Mouse (Mus musculus) forebrain, embryonic 11.5 days (tissue): Measurements from ENCODE around the gene Arhgap10. TPM values are rescaled to one million over a fixed set of nuclear protein-coding genes. Genes with fewer than 3 reads are reported as not detected.

Source experiments
- ATAC-seq: fragments of 200-750 bp; cut with Nextera tagmentation; replicated peaks from 2 replicates; pipeline ENCODE4 v1.8.0; 2017; ENCODE audit warnings: moderate TSS enrichment; ENCODE audit not compliant: low FRiP score
- DNase-seq: peaks from one replicate; pipeline ENCODE4 v3.0.0-alpha.2; 2017; ENCODE audit warnings: low spot score
- H3K27ac ChIP-seq: fragments of 300-500 bp; sonication (generic); 2 replicates; pipeline ENCODE4 v1.5.1; 2014; ENCODE audit warnings: low read depth, low read length
- H3K27me3 ChIP-seq: fragments of 300-500 bp; sonication (generic); 2 replicates; pipeline ENCODE4 v1.6.1; 2014; ENCODE audit warnings: mild to moderate bottlenecking, low read length, mixed read lengths; ENCODE audit not compliant: control insufficient read depth, insufficient read depth
- H3K36me3 ChIP-seq: fragments of 300-500 bp; sonication (generic); 2 replicates; pipeline ENCODE4 v1.6.1; 2014; ENCODE audit warnings: mild to moderate bottlenecking, low read length, moderate library complexity, mixed read lengths; ENCODE audit not compliant: control insufficient read depth, insufficient read depth
- H3K4me1 ChIP-seq: fragments of 300-500 bp; sonication (generic); replicated peaks from 2 replicates; pipeline ENCODE4 v1.6.1; 2014; ENCODE audit warnings: low read length, mixed read lengths; ENCODE audit not compliant: control insufficient read depth, insufficient read depth
- H3K4me2 ChIP-seq: fragments of 300-500 bp; sonication (generic); 2 replicates; pipeline ENCODE4 v1.6.1; 2014; ENCODE audit warnings: low read depth, mild to moderate bottlenecking, low read length, moderate library complexity, mixed read lengths; ENCODE audit not compliant: severe bottlenecking
- H3K4me3 ChIP-seq: fragments of 300-500 bp; sonication (generic); 2 replicates; pipeline ENCODE4 v1.5.1; 2014; ENCODE audit warnings: low read depth, low read length
- H3K9ac ChIP-seq: fragments of 300-500 bp; sonication (generic); 2 replicates; pipeline ENCODE4 v1.6.1; 2014; ENCODE audit warnings: low read length
- H3K9me3 ChIP-seq: fragments of 300-500 bp; sonication (generic); 2 replicates; pipeline ENCODE4 v1.6.1; 2016; ENCODE audit warnings: low read length, mixed read lengths; ENCODE audit not compliant: control insufficient read depth
- WGBS: fragments of 180-500 bp; shearing (Covaris S2); extraction: QIAGEN DNeasy Blood & Tissue Kit; methylation state at CpG from one replicate; pipeline ENCODE4 v1.1.7; 2014; 5-methylcytosine and 5-hydroxymethylcytosine counted together
- polyA plus RNA-seq: library from polyadenylated mRNA; unstranded; fragments of >200 nt; fragmentation: Nextera tagmentation; extraction: Ambion mirVana; gene quantifications from 2 replicates; pipeline ENCODE4 v1.2.1, GENCODE M21; 2014

The Arhgap10 gene
- 12.2 and 15.4 TPM in 2 replicates for polyA plus RNA-seq

DNA sequence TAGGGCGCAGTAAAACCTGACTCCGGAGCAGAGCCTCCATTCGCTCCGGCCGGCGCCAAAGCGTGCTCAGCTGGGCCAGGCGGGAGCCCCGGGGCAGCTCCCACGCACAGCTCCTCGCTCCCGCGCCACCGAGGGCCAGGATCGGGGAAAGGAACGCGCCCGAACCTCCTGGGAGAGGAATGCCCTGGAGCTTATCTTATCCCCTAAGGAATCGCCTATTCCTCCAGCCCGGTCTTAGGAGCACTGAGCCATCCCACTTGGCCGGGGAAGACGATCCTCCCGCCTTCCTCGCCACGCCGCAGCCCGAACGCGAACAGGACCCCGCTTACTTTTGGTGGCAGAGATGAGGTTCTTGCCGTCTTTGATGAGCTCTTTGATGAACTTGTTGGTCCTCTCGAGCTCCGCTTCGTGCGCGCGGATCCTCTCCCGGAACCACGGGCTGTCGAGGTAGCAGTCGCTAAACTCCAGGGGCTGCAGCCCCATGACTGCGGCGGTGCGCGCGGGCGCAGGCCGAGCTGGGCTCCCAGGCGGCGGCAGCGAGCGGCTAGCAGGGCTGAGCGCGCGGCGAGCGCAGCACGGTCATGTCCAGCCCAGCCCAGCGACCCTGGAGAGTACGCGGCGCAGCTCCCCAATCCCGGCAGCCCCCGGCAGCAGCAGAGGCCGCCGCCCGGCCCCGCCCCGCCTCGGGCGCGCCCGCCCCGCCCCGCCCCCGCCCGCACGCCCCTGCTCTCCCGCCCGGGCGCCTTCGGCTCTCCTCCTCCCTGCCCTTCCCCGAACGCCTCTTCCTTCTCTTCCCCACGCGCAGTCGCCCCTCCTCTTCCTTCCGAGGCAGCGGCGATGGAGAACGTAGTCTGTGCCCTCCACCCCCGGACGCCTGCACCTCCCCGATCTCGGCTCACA, at the start of gene Arhgap10:
Gene Arhgap10, minus strand, starts transcription at position 653 of the 900 bp plus-strand sequence.
- H3K4me1 ChIP-seq, result 0 out of 2 replicates have a peak, but pooled peaks cover 2% of the 10 kb centered on the region
- under 1% methylated on average over 67 of the region's 95 CpGs for WGBS

DNA sequence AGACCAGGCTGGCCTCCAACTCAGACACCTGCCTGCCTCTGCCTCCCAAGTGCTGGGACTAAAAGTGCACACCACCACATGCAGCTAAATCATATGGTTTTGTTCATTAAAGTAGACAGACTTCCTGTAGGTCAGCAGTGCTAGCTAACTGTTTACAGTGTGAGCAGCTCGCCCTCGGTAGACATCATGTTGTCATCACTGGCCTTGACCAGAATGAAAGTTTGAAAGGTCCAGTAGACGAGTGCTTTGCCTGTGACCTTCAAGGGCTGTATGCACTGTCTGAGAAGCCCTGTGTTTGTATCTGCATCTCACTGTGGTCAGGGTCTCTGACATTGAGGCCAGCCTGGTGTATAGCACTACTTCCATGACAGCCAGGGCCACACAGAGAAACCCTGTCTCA, 43.7 kb upstream of the Arhgap10 start:
- H3K27me3 ChIP-seq, result no peaks in the 10 kb centered on the region
- ATAC-seq, result no peak
- no peaks in the 10 kb centered on the region for H3K4me1 ChIP-seq
- no peaks in the 10 kb centered on the region for H3K9me3 ChIP-seq
- H3K36me3 ChIP-seq, result peaks cover 2% of the 10 kb centered on the region; the same call in 1 of the 2 replicates
- WGBS, result 89% methylated on average over 3 of the region's 3 CpGs
- no peak overlapping the region for H3K4me2 ChIP-seq
- H3K27ac ChIP-seq, result no peak overlapping the region
- no peak overlapping the region for H3K9ac ChIP-seq
- no peak for DNase-seq
- no peak overlapping the region for H3K4me3 ChIP-seq

More for the DNA sequence above, at the start of gene Arhgap10:
- H3K27ac ChIP-seq, result peak within 1 kb of the TSS; percentile 46; the same call in 1 of the 2 replicates
- H3K4me3 ChIP-seq, result peak within 1 kb of the TSS; percentile 62
- H3K4me2 ChIP-seq, result peak within 1 kb of the TSS; percentile 87
- no peaks in the 10 kb centered on the region for H3K36me3 ChIP-seq
- peaks cover 10% of the 10 kb centered on the region; the same call in 1 of the 2 replicates for H3K27me3 ChIP-seq
- H3K9me3 ChIP-seq, result no peaks in the 10 kb centered on the region
- peak; percentile 97 for ATAC-seq
- peak within 1 kb of the TSS; percentile 72 for H3K9ac ChIP-seq
- peak; percentile 93 for DNase-seq

DNA sequence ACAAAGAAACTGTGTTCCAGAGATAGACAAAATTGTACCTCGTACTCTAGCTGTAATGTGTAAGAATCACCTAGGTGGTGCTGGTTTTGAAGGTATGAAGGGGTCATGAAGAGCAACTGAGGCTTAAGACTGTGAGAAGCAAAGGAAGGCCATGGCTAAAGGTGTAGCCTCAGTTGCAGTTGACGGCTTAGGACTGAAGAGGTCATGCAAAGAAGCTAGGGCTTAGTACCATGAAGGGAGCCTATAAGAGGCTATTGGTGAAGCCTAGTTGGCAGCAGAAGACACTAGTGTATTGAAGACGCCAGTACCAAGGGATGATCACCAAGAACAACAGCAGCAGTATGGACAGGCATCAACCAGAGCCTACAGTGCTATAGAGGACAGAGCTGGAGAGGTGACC, 34.7 kb upstream of the Arhgap10 start:
- Histone ChIP-seq H3K4me1 (no peaks in the 10 kb centered on the region), H3K36me3 (no peaks in the 10 kb centered on the region; the same call in 1 of the 2 replicates)

DNA sequence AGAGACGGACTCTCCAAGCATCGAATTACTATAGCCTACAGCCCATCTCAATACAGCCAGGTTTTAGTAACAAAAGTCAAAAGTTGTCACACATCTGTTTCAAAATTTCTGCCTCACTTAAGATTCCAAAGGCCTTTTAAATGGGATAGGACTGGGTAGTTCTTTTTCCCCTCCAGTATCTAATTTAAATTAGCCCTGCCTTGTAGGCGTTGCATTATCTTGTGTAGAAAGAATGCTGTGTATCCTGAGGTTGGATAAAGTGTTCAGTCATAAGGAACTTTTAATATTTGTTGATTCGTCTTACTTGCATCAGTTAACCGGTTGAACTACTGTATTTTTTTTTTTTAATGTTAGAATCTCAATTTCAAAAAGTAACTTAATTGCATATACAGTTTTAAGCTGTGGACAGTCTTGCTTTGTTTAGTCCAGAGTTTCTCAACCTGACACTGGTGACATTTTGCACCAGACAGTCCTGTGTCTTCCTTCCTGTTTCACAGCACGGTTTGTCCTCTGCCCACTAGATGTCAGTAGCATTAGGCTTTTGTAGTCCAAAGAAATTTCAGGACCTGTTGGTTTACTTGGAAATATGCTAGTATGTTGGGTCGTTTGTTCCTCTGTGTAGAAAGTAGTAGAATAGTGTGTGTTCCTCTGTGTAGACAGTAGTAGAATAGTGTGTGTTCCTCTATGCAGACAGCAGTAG, 32.3 kb upstream of the Arhgap10 start:
- 32% methylated on average over 7 of the region's 7 CpGs for WGBS
- H3K27me3 ChIP-seq, result no peaks in the 10 kb centered on the region
- H3K9ac ChIP-seq, result peak overlapping the region; percentile 92
- no peaks in the 10 kb centered on the region for H3K9me3 ChIP-seq
- peak overlapping the region; percentile 56 for H3K4me2 ChIP-seq
- H3K27ac ChIP-seq, result no peak overlapping the region
- no peaks in the 10 kb centered on the region for H3K4me1 ChIP-seq
- peak overlapping the region; percentile 77 for H3K4me3 ChIP-seq
- ATAC-seq (no peak), DNase-seq (no peak)
- no peaks in the 10 kb centered on the region; the same call in 1 of the 2 replicates for H3K36me3 ChIP-seq

More for the DNA sequence above, 34.7 kb upstream of the Arhgap10 start:
- DNase-seq (no peak), ATAC-seq (no peak)
- no peak overlapping the region for H3K4me2 ChIP-seq
- no peak overlapping the region for H3K9ac ChIP-seq
- no peak overlapping the region for H3K27ac ChIP-seq
- WGBS, result 95% methylated on average over 3 of the region's 3 CpGs
- H3K9me3 ChIP-seq, result no peaks in the 10 kb centered on the region
- no peaks in the 10 kb centered on the region for H3K27me3 ChIP-seq
- H3K4me3 ChIP-seq, result no peak overlapping the region

DNA sequence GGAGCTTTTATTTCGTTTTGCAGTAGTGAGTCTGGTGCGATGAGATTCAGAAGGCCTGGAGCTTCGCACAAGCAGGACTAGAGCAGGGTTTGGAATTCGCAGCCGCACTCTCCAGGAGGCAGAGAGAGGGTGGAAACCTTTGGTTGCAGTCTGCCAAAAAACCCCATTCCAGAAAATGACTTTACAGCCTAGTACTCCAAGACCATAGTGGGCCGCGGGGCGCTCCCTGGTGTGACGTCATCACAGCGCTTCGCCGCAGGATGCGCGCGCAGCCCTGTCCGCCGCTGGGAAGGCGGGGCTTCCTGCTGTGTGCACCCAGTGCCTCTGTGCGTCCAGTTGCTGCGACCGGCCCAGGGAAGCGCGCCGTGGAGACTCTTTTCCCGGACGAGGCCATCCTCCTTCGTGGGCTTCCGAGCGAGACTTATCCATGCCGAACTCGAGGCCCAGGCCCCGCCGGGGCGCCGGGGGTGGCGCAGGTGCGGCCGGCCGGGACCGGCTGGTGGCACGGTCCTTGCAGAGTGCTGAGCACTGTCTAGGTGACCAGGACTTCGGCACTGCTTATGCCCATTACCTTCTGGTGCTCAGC, 31.5 kb upstream of the Arhgap10 start, which contains the start of gene Prmt9:
Gene Prmt9, plus strand, starts transcription at position 277 of the 586 bp plus-strand sequence.
- ATAC-seq, result peak; percentile 96
- WGBS, result 4% methylated on average over 42 of the region's 42 CpGs
- Histone ChIP-seq H3K4me2 (peak within 1 kb of the TSS; percentile 56), H3K36me3 (no peaks in the 10 kb centered on the region; the same call in 1 of the 2 replicates), H3K9me3 (no peaks in the 10 kb centered on the region), H3K4me1 (no peaks in the 10 kb centered on the region), H3K27me3 (no peaks in the 10 kb centered on the region), H3K4me3 (peak within 1 kb of the TSS; percentile 77), H3K27ac (peak within 1 kb of the TSS; percentile 66; the same call in 1 of the 2 replicates), H3K9ac (peak within 1 kb of the TSS; percentile 92)
- peak; percentile 94 for DNase-seq

DNA sequence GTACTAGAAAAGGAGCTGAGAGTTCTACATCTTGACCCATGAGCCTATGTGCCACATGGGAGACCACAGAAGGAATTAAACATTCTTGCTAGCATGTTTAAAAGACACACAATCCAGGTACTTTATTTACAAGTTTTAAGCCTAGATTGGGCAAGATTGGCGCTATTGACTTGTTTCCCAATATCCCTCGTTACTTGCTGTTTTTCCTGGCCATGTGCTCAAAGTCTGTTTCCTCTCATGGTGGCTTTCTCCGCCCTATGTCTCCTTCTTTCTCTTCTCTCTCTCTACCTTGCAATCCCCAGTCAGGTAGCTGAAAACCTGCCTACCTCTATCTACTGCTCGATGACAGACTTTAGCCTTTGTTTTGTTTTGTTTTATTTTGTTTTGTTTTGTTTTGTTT, 27.9 kb upstream of the Arhgap10 start:
- H3K36me3 ChIP-seq, result no peaks in the 10 kb centered on the region
- no peaks in the 10 kb centered on the region for H3K4me1 ChIP-seq
- H3K27me3 ChIP-seq, result no peaks in the 10 kb centered on the region
- ATAC-seq (no peak), DNase-seq (no peak)
- 90% methylated on average over 4 of the region's 4 CpGs for WGBS
- H3K27ac ChIP-seq, result no peak overlapping the region
- H3K4me2 ChIP-seq, result no peak overlapping the region
- H3K4me3 ChIP-seq, result no peak overlapping the region
- H3K9me3 ChIP-seq, result no peaks in the 10 kb centered on the region
- H3K9ac ChIP-seq, result no peak overlapping the region

DNA sequence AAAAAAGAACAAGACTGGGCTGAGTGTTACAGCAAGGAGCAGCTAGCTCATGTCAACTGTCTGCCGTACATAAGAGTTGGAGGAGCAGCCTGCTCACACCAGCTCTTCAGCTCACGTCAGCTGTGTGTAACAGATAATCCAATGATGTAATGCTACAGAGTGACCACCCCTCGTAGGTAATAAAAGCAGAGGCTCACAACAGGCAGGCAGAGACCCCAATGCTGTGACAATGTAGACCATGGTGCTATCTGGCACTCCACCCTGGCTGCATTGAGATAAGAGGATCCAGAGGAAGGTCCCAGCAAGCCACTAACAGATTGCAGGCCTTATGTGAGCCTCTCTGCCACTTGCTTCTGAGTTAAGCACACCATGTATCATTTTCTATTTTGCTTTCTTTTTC, 26.7 kb upstream of the Arhgap10 start:
- no peak for DNase-seq
- no peaks in the 10 kb centered on the region for H3K27me3 ChIP-seq
- H3K4me3 ChIP-seq, result no peak overlapping the region
- WGBS, result 68% methylated on average over 3 of the region's 3 CpGs
- no peak overlapping the region for H3K4me2 ChIP-seq
- H3K36me3 ChIP-seq, result no peaks in the 10 kb centered on the region
- H3K9ac ChIP-seq, result no peak overlapping the region
- no peaks in the 10 kb centered on the region for H3K4me1 ChIP-seq
- no peak for ATAC-seq
- no peaks in the 10 kb centered on the region for H3K9me3 ChIP-seq
- no peak overlapping the region for H3K27ac ChIP-seq

DNA sequence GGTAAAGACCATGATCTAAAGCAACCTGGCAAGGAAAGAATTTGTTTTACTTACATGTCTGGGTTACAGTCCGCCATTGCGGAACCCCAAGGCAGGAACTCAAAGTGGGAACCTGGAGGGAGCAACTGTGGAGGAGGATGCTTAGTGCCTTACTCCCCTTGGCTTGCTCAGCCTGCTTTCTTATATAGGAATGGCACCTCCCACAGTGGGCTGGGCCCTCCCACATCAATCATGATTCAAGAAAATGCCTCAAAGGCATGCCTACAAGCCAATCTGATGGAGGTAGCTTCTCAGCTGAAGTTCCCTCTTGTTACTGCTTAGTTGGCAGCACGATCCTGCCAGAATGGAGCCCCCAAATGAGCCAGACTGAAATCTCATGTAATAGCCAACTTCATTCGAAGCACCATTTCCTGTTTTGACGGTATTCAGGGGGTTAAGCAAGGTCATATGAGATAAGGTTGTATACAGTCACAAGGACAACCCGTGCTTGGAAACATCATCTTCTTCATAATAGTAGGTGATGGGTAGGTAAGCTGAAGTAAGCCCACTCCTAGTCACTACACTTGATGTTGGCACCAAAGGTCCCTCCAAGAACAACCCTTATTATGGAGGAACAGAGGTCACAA, 25.5 kb upstream of the Arhgap10 start:
- no peak for ATAC-seq
- Histone ChIP-seq H3K9me3 (no peaks in the 10 kb centered on the region), H3K4me1 (no peaks in the 10 kb centered on the region), H3K4me2 (no peak overlapping the region), H3K9ac (no peak overlapping the region), H3K4me3 (no peak overlapping the region), H3K27me3 (no peaks in the 10 kb centered on the region), H3K36me3 (no peaks in the 10 kb centered on the region), H3K27ac (no peak overlapping the region)
- no peak for DNase-seq
- WGBS, result 91% methylated on average over 6 of the region's 6 CpGs
